Mouse (Mus musculus) liver (tissue): Measurements from ENCODE around the gene Rpl9.
A peak's percentile ranks its signal among the peaks of the same experiment; 100 is the strongest.

Experiments
- DNase-seq: peaks from one replicate; pipeline ENCODE4 v3.0.0-alpha.2; 2020; ENCODE audit warnings: mixed read lengths

The Rpl9 gene

GRCm38 (mm10) chr5:65390648-65391644 lies at the start of gene Rpl9, which contains the start of gene Lias:
Gene Rpl9 (minus strand): TSS chr5:65391444.
Gene Lias (plus strand): TSS chr5:65391497.
- DNase-seq, result peak; percentile 98

- DNase-seq, result no peak
Measured at GRCm38 (mm10) chr5:65438041-65438440, 46.8 kb upstream of the Rpl9 start.

DNA sequence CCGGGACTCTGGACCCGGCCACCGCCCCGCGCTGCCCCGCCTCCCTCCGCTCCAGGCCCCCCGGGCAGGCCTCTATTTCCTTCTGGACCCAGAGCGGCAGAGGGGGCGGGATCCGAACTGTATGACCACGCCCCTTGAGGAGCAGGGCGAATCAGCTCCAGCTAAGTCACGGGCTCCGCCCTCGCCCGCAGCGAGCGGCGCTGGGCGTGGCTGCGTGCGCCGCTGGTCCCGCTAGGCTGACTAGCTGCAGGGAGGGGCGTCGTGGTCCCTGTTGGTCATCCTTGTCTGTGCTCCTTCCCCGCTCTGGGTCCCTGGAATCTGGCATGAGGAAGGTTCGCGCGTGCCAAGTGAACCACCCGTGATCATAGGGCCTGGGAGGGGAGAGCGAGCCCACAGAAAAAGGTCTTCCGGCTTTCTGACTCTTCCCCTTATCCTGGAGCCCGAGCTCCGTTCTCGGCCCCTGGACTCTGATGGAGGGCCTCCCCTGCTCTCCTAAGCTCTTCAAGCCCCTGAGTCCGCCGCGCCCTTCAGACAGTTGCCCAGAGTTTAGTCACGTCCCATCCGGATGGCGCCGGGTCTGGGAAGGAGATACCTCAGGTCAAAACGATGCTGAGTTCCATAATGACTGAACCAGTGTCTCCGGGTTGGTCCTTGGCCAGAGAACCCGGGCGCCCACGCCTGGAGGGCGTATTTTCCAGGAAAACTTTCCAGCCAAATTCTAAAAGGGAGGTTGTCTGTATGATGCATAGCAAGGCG lies 44.7 kb upstream of the Rpl9 start, which contains the start of gene Ugdh:
TSS of gene Ugdh (minus strand) at position 144 of the 756 bp plus-strand sequence.
- DNase-seq, result peak; percentile 99

DNA sequence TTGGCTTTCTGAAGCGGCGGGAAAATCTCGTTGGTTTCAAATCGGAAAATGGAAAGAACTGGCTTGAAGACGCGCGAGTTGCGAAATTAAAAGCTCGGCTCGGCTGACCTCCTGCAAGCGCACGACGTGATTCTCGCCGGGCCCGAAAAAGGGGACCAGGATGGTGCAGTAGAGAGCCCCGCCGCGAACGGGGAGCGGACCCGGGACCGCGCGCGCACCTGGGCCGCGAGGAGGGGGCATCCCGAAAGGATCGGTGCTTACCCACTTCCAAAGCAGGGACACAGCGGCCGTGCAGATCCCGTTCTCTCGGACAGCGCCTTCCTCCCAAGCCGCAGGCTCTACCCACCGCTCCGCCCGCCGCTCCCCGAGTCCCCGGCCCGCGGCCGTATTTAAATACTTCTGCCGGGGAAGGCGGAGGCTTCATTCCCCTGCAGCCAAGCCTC lies 44.1 kb upstream of the Rpl9 start:
- no peak for DNase-seq

DNA sequence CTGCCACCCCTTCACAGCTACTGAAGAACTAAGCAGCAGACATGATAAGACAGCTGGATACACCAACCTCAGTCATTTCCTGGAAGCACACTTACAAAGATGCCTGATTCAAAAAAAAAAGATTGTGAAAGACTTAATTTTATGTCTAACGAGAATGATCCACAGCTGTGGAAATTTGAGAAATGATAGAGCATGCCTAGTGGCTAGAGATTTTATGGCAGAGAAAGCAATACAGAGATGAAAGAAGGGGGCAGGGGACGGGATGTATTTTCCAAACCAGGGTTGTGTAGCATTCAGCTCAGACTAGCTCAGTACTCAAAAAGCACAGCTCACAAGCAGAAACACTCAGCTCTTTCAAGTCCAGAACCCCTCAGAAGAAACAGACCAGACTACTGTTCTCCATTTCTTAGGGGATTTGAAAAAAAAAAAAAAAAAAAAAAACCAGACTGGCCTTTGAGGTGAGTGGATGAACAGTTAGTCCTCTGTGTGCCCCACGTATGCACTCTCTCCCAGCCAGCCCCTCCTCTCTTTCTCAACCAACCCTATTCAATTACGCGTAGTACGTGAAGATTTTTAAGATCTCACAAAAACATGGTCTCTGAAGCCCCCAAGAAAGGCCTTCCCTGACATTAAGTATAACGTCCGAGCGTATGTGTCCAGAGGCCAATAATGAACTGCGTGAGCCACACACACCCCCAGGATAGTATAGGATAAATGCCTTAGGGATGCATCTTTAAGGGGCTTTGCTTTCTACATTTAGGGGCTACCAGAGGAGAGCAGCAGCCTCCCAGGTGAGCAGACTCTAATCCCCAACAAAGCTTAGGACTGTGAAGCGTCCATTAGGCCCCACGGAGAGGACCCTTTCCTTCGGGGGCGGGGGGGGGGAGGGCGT lies 43.5 kb upstream of the Rpl9 start:
- DNase-seq, result no peak

DNA sequence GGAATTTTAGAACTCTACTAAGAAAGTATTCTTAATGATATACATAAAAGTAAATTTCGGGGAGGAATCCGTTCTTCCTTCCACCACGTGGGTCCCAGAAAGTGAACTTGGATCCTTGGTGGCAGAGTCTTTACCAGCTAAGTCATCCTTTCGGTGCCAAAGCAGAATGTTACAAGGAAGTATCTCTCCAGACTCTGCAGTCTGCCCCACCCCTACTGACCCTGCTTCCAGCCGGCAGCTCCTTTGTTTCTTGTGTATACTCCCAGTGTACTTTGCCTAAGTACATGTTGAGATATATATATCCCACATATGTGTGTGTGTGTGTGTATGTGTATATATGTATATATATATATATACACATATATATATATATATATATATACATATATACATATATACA lies 38.2 kb upstream of the Rpl9 start:
- no peak for DNase-seq

DNA sequence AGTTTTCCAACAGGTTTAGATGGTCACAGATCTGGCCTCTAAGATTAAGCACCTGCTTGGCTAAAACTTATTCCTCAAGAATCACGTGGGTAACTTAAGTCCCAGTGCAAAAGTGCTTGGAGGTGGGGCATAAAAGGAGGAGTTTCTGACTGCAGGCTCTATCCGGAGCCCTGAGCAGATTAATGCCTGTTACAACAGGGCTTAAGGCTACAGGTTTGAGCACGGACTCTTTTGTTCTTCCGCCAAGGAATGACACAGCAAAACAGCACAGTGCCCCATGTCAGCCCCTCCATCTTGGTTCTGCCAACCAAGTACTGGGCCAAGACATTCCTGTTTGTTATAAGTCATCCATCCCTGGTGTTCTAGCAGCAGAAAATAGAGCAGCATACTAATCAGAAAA lies 37.1 kb upstream of the Rpl9 start:
- no peak for DNase-seq

DNA sequence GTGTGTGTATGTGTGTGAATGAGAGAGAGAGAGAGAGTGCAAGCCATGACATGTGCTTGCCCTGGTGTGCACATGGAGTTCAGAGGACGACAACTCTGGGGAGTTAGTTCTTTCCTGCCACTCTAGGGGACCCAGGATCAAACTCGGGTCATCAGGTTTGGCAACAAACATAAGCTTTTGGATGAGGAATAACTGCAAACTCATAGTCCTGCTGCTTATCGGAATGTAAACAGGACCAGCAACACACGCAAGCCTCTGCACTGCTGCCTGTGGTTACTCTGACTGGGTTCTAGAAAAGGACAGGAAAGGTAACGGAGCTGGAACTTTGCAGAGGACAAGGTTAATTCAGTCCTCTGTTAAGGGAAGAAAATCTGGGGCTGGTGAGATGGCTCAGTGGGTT lies 34.0 kb upstream of the Rpl9 start:
- no peak for DNase-seq

DNA sequence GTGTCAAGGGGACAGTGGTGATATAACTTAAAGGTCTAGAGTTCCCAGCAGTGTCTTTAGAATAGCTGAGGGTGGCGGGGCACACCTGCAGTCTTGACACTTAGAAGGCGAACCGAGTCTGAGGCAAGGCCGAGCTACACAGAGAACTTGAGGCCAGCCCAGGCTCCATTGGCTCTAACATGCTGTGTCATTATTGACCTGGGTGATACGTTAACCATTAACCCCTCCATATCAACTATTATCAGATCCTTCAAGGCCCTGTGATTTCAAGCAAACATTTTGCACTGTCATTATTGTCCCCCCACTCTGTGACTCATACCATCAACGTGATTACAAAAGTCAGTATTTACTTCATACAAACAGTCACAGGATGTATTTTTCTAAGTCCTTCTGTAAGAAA lies 33.0 kb upstream of the Rpl9 start:
- no peak for DNase-seq

DNA sequence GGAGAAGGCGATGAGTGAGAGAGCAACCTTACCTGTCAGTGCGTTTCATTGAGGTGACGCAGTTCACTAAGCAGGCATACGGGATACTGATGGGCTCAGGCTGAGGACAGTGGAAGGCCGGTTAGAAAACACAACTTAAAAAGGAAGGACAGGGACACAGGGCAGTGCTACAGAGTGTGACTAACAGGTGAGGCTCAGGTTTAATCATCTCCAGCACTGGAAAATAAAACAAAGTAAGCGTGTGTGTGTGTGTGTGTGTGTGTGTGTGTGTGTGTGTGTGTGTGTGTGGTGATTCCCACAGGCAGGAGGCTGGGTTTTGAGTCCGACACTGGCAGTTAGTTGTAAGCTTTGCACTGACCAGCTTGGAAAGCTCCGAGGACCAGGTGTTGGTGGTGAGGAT lies 31.6 kb upstream of the Rpl9 start:
- DNase-seq, result no peak

GRCm38 (mm10) chr5:65420822-65421221 lies 29.6 kb upstream of the Rpl9 start:
- DNase-seq, result peak; percentile 27

- no peak for DNase-seq
Measured at GRCm38 (mm10) chr5:65419136-65419535, 27.9 kb upstream of the Rpl9 start.

- peak; percentile 80 for DNase-seq
Measured at GRCm38 (mm10) chr5:65415653-65416458, 24.6 kb upstream of the Rpl9 start.

- DNase-seq, result no peak
Measured at GRCm38 (mm10) chr5:65407989-65408388, 16.7 kb upstream of the Rpl9 start.

- peak; percentile 78 for DNase-seq
Measured at GRCm38 (mm10) chr5:65401251-65401994, 10.2 kb upstream of the Rpl9 start.

DNA sequence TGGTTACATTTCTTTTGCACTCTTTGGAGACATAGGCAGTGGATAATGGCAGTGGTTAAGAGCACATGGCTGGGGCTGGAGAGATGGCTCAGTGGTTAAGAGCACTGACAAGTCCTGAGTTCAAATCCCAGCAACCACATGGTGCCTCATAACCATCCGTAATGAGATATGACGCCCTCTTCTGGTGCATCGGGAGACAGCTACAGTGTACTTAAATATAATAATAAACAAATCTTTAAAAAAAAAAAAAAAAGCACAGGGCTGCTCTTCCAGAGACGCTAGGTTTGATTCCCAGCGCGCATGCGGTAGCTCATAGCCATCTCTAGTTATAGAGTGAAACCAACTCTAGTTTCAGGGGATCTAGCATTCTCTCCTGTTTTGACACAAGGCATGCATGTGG lies 3.2 kb upstream of the Rpl9 start:
- no peak for DNase-seq

- DNase-seq, result no peak
Measured at GRCm38 (mm10) chr5:65391753-65392152, 509 bp upstream of the Rpl9 start.

DNA sequence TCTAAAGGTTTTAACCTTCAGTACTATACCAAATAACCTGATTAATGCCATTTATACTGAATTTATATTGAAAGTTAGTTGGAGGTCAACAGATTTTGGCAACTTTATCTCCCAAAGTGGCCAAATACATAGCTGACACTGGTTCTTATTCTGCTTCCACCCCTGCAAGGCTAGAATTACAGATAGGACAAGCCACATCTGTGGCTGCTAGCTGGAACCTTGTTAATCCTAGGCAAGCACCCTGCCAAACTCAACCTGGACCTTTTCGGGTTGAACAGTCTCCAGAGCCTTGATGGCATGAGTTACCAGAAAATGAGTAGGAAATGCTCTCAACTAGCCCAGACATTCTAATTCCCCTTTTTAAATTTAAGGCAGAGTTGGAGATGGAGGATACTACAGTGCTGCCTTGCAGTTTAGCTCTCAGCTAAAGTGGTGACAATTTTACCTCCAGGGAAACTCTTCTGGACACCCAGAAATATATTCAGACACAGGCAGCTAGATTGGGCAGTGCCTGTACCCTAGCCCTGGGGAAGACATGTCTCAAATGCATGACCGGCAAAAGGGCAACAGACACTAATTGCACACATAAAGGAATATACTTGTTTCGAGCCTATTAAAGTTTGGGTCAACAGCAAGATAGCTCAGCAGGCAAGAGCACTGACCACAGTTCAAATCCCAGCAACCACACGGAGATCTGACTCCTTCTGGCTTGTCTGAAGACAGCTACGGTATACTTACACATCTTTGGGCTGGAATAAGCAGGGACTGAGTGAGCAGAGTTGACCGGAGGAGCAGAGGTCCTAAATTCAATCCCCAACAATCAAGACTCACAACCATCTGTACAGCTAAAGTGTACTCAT lies 4.0 kb downstream of the Rpl9 start:
- no peak for DNase-seq

DNA sequence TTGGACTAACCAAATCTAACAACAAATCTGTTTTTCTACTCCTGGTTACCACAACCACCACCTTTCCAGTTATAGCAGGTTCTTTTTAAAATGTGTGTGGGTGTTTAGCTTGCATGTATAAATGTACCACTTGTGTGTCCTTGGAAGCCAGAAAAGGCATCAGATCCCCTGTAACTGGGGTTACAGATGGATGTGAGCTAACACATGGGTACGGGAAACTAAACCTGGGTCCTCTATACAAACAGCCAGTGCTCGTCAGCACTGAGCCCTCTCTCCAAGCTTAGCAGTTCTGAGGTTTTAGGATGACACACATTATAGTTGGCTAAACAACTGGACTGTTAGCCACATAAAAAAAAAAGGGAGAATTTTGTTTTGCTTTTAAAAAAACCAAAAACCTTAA lies 5.5 kb downstream of the Rpl9 start:
- no peak for DNase-seq

DNA sequence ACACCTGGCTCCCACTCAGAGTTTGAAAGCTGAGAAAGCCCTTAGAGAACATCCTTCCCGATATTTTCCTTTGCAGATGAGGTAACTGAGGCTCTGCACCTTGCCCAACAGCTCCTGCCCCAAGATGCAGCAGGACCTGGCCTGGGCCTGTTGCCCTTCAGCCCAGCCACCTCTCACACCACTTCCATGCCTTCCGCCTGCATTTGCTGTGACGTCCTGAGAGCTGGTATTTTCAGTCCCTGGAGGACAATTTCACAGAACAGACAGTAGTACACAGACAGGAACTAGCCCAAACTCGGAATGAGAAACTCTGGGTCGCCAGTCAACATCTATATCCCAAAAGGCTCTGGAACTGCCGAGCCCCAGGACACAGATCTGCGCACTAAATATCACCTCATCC lies 16.5 kb downstream of the Rpl9 start:
- DNase-seq, result no peak
